Mouse (Mus musculus): ENCODE data around the gene Olfml2b. TPM values are rescaled to one million over a fixed set of nuclear protein-coding genes. Genes with fewer than 3 reads are reported as not detected.

Olfml2b gene
- total RNA-seq, 4 experiments from 2014 or later = 2.9 to 4.2 (median 3.9) TPM

GRCm38 (mm10) chr1:170729267-170729962 lies 85.1 kb downstream of the Olfml2b start:
- DNase-seq (ENCODE audit: low spot score in 2 of 2) = no peak

GRCm38 (mm10) chr1:170731865-170732595 lies 87.7 kb downstream of the Olfml2b start:
- peak; percentile 19 to 51 for DNase-seq (ENCODE audit: low spot score in 2 of 2)

Other genes starting within 250 kb of the Olfml2b start
- gene Nos1ap, start 54.7 kb upstream of the Olfml2b start, total RNA-seq (2022) = 100 to 1,000 TPM; 191 to 209 (median 206) TPM
- 10 to 100 TPM; 51.3 to 62.1 (median 55.1) TPM for gene Atf6, start 223.2 kb downstream of the Olfml2b start, total RNA-seq (2022)
- under 1 TPM in 3 of 4 experiments, not detected in 1; 0.46 to 0.87 (median 0.48) TPM for gene Gm26620, start 240.5 kb downstream of the Olfml2b start, total RNA-seq (2022)
- 10 to 100 TPM; 17.1 to 23.1 (median 19.1) TPM for gene Dusp12, start 241.0 kb downstream of the Olfml2b start, total RNA-seq (2022)

Measured in left cerebral cortex, adult 8-10 months (tissue).